Mouse (Mus musculus) heart, adult 2 months (tissue): Measurements from ENCODE around the gene Fam178b.

Experiments
- CTCF ChIP-seq: fragments of 200-600 bp; IDR thresholded peaks from 2 replicates; pipeline ENCODE4 v1.8.1; 2022; ENCODE audit warnings: antibody characterized with exemption, mild to moderate bottlenecking, moderate library complexity
- POLR2A ChIP-seq: fragments of 200-500 bp; IDR thresholded peaks from 2 replicates; pipeline ENCODE4 v1.6.1; 2011; ENCODE audit warnings: mild to moderate bottlenecking, low read depth, low read length, control low read depth; ENCODE audit not compliant: insufficient read depth

DNA sequence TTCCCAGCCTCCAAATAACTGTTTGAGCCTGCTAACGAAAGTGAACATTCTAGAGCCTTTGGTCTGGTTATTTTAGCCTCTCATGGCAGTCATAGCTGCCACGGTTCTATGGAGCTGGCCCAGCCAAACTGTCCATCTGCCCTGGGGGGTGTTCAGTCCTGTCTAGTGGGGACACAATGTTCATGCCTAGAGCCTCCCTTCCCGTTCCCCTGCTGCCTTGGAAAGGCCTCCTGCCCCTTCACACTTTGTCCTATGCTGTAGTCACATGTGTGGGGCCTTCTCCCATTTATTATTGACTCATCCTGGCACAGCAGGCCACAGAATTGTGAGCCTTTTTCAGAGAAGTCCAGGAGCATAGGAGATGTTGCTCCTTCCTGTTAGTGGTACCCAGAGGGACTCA is 164.7 kb downstream of the Fam178b start:
- TF ChIP-seq POLR2A, result no peak
- TF ChIP-seq CTCF, result no peak
